Mouse (Mus musculus) embryonic facial prominence, embryonic 12.5 days (tissue): Measurements from ENCODE around the gene Srgap2. TPM values are rescaled to one million over a fixed set of nuclear protein-coding genes. Genes with fewer than 3 reads are reported as not detected.

Experiments
- ATAC-seq: fragments of 200-750 bp; cut with Nextera tagmentation; 2 replicates; pipeline ENCODE4 v1.8.0; 2017; ENCODE audit not compliant: insufficient number of reproducible peaks, insufficient read depth, low FRiP score, low TSS enrichment
- H3K27ac ChIP-seq: fragments of 300-500 bp; sonication (generic); 2 replicates; pipeline ENCODE4 v1.5.1; 2016; ENCODE audit warnings: mild to moderate bottlenecking
- H3K27me3 ChIP-seq: fragments of 300-500 bp; sonication (generic); 2 replicates; pipeline ENCODE4 v1.6.1; 2016; ENCODE audit warnings: mild to moderate bottlenecking, moderate library complexity
- H3K36me3 ChIP-seq: fragments of 300-500 bp; sonication (generic); 2 replicates; pipeline ENCODE4 v1.6.1; 2016; ENCODE audit warnings: mild to moderate bottlenecking
- H3K4me1 ChIP-seq: fragments of 300-500 bp; sonication (generic); 2 replicates; pipeline ENCODE4 v1.6.1; 2016
- H3K4me2 ChIP-seq: fragments of 300-500 bp; sonication (generic); replicated peaks from 2 replicates; pipeline ENCODE4 v1.6.1; 2016; ENCODE audit warnings: mild to moderate bottlenecking, moderate library complexity
- H3K4me3 ChIP-seq: fragments of 300-500 bp; sonication (generic); 2 replicates; pipeline ENCODE4 v1.5.1; 2016; ENCODE audit warnings: mild to moderate bottlenecking
- H3K9ac ChIP-seq: fragments of 300-500 bp; sonication (generic); 2 replicates; pipeline ENCODE4 v1.6.1; 2016; ENCODE audit warnings: mild to moderate bottlenecking, moderate library complexity
- H3K9me3 ChIP-seq: fragments of 300-500 bp; sonication (generic); 2 replicates; pipeline ENCODE4 v1.6.1; 2016; ENCODE audit warnings: mild to moderate bottlenecking, moderate library complexity
- WGBS: fragments of 180-500 bp; shearing (Covaris S2); methylation state at CpG from one replicate; pipeline ENCODE4 v1.1.7; 2016; 5-methylcytosine and 5-hydroxymethylcytosine counted together
- polyA plus RNA-seq: library from polyadenylated mRNA; unstranded; fragments of >200 nt; fragmentation: Nextera tagmentation; extraction: Ambion mirVana; gene quantifications from 2 replicates; pipeline ENCODE4 v1.2.1, GENCODE M21; 2016

Gene Srgap2
- polyA plus RNA-seq, 1 experiment from 2014 or later, result 18.3 TPM

DNA sequence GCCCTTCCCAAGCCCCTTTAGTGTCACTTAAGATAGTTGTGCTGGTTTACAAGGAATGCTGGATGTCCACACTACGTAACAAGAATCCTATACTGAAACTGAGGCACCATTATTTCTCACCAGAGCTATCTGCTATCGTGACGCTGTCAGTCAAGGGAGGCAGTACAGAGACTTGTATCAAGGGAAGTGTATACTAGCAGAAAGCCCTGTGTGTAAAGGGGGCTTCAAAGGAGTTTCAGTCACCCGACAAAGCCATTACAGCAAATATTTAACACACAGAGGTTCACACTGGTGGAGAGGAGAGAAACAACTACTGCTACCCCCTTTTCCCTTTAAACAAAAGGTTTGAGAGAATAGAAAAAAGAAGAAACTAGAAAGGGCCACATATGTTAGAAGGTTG lies 35.6 kb downstream of the Srgap2 start:
- 46% methylated on average over 4 of the region's 4 CpGs for WGBS
- Histone ChIP-seq H3K36me3 (no peaks in the 10 kb centered on the region), H3K9ac (no peak overlapping the region), H3K4me3 (no peak overlapping the region), H3K4me1 (peaks cover 13% of the 10 kb centered on the region; the same call in 1 of the 2 replicates), H3K27ac (no peak overlapping the region), H3K4me2 (no peak overlapping the region), H3K9me3 (no peaks in the 10 kb centered on the region), H3K27me3 (no peaks in the 10 kb centered on the region)
- no peak for ATAC-seq

DNA sequence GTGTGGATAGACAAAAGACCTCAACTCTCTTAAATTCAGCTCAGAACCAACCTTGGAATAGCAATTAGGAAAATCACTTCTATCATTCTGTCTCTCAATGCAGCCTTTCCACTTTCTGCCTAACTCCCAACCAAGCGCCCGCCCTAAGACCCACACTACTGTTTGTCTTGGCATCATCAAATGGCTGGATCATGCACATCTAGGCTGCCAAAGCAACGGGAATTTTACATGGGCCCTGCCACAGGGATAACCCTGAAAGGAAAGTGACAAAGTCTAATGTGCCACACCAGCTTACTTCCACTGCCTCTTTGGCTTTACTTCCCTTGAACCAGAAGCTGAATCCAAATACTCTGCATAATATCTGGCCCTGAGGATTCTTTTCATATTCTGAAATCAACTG lies 37.8 kb downstream of the Srgap2 start:
- Histone ChIP-seq H3K27me3 (no peaks in the 10 kb centered on the region), H3K4me1 (peaks cover 10% of the 10 kb centered on the region; the same call in 1 of the 2 replicates), H3K4me2 (no peak overlapping the region), H3K9me3 (no peaks in the 10 kb centered on the region), H3K4me3 (no peak overlapping the region), H3K36me3 (no peaks in the 10 kb centered on the region), H3K9ac (no peak overlapping the region), H3K27ac (no peak overlapping the region)
- 88% methylated on average over 3 of the region's 3 CpGs for WGBS
- ATAC-seq, result no peak

DNA sequence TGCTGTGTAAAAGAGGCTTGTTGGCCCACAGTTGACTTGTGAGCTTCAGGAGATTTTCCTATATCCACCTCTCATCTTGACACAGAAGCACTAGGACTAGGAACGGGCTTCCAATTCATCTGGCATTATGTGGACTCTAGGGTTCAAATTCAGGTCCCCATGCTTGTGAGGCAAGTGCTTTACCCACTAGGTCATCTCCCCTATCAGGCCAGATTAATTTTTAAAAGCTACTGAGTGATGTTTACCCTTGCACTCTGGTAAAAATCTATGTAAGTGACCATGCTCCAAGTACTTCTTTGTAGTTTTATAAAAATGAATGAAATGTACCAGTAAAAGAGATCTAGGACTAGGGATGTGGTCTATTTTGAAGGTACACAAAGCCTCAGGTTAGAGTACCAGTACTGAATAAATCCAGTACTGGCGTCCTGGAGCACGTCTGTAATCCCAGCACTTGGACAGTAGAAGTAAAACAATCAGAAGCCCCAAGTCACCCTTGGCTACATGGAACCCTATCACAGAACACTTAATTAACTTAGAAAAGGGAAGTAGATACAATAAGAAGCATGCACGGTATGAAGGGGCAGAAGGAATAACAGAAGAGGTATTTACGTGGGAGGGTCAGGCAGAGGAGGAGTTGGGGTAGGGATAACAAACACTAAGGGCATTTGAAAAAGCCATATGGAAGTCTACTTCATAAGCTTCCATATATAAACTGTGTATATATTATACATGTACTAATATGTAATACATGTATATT lies 40.9 kb downstream of the Srgap2 start:
- H3K9me3 ChIP-seq, result no peaks in the 10 kb centered on the region
- no peak overlapping the region for H3K9ac ChIP-seq
- H3K4me3 ChIP-seq, result no peak overlapping the region
- no peak overlapping the region for H3K27ac ChIP-seq
- H3K4me2 ChIP-seq, result no peak overlapping the region
- H3K36me3 ChIP-seq, result no peaks in the 10 kb centered on the region
- ATAC-seq, result no peak
- no peaks in the 10 kb centered on the region for H3K27me3 ChIP-seq
- H3K4me1 ChIP-seq, result peaks cover 4% of the 10 kb centered on the region; the same call in 1 of the 2 replicates
- WGBS, result 51% methylated on average over 5 of the region's 5 CpGs

DNA sequence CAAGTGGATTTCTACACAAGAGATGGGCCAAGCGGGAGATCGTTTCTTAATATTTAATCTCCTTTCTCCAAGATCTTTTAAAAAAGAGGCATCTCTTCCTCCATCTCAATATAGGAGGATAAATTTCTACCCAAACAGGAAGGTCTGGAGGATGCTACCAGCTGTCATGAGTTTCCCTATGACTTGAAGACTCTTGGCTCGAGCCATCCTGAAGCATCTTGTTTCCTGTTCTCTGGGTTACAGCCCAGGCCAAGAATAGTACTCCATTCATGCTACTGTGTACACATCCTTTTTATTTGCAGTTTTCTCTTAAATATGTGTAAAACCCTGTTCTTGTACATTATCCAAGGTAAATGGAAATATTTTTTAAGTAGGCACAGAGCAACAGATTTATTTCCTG lies 44.9 kb downstream of the Srgap2 start:
- no peaks in the 10 kb centered on the region for H3K27me3 ChIP-seq
- no peak for ATAC-seq
- H3K4me2 ChIP-seq, result no peak overlapping the region
- H3K9ac ChIP-seq, result no peak overlapping the region
- no peak overlapping the region for H3K27ac ChIP-seq
- peaks cover 2% of the 10 kb centered on the region; the same call in 1 of the 2 replicates for H3K4me1 ChIP-seq
- no peak overlapping the region for H3K4me3 ChIP-seq
- no peaks in the 10 kb centered on the region for H3K36me3 ChIP-seq
- WGBS, result 85% methylated on average over 3 of the region's 3 CpGs
- H3K9me3 ChIP-seq, result 0 out of 2 replicates have a peak, but pooled peaks cover 4% of the 10 kb centered on the region

DNA sequence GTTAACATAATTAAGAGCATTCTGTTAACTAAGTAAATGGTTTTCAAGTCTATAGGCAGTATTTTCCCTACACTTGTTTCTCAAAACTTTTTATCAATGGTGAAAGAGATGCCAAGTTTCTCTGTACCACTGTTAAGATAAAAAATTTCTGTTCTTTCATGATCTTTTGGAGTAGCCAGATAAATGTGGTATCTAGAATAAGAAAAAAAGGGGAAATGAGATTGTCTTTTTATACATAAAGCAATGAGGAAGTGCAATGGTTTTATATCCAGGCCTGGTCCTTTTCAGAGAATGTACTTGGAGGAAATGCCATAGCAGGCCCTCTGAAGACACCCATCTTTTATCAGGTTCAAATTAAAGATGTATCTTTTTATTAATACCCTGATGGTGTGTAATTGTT lies 45.8 kb downstream of the Srgap2 start:
- Histone ChIP-seq H3K36me3 (no peaks in the 10 kb centered on the region), H3K27me3 (no peaks in the 10 kb centered on the region), H3K9ac (no peak overlapping the region), H3K27ac (no peak overlapping the region), H3K4me1 (no peaks in the 10 kb centered on the region), H3K4me2 (no peak overlapping the region), H3K4me3 (no peak overlapping the region), H3K9me3 (0 out of 2 replicates have a peak, but pooled peaks cover 4% of the 10 kb centered on the region)
- no peak for ATAC-seq

DNA sequence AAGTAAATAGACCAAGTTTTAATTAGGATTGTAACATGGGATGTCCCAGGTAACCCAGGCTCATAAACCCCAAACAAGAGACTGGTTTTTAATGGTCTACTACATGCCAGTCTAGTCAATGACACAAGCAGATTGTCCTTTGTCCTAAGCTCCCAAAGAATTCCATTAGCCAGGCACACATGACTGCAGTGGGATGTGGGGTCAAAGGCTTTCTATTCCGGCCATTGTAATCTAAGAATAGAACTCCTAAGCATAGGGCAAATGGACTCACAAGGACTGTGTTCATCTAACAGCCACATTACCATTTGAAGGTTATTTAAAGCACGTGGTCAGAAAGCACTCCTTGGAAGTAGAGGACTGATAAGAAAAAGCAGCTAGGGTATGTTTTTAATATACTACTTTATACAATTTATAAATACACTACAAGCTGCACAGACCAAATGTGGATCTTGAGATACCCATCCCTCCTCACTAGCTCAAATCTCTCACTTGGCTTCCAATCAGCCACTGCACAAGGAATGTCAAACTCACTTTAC lies 48.3 kb downstream of the Srgap2 start:
- Histone ChIP-seq H3K9me3 (0 out of 2 replicates have a peak, but pooled peaks cover 4% of the 10 kb centered on the region), H3K36me3 (no peaks in the 10 kb centered on the region), H3K4me1 (no peaks in the 10 kb centered on the region), H3K4me3 (no peak overlapping the region), H3K27me3 (no peaks in the 10 kb centered on the region), H3K4me2 (no peak overlapping the region), H3K27ac (no peak overlapping the region), H3K9ac (no peak overlapping the region)
- WGBS, result 63% methylated on average over 2 of the region's 2 CpGs
- no peak for ATAC-seq

DNA sequence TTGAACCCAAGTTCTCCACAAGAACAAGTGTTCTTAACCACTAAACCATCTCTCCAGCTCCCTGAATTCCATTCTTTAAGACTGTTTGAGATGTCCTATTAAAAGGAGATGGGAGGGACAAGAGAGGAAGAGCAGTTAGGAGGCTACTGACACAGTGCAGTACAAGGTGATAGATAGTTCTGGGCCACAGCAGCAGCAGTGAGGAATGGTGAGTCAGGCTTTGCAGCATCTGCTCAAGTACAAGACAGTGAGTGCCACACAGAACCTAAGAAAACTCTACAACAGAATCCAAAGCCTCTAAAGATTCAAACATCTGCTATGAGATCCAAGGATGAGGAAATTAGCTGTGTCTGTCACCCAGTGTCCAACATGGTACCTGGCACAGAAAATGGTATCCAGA lies 51.8 kb downstream of the Srgap2 start:
- Histone ChIP-seq H3K9me3 (0 out of 2 replicates have a peak, but pooled peaks cover 4% of the 10 kb centered on the region), H3K36me3 (no peaks in the 10 kb centered on the region), H3K27me3 (no peaks in the 10 kb centered on the region), H3K9ac (no peak overlapping the region), H3K4me3 (no peak overlapping the region), H3K4me1 (no peaks in the 10 kb centered on the region), H3K4me2 (no peak overlapping the region), H3K27ac (no peak overlapping the region)
- no peak for ATAC-seq

DNA sequence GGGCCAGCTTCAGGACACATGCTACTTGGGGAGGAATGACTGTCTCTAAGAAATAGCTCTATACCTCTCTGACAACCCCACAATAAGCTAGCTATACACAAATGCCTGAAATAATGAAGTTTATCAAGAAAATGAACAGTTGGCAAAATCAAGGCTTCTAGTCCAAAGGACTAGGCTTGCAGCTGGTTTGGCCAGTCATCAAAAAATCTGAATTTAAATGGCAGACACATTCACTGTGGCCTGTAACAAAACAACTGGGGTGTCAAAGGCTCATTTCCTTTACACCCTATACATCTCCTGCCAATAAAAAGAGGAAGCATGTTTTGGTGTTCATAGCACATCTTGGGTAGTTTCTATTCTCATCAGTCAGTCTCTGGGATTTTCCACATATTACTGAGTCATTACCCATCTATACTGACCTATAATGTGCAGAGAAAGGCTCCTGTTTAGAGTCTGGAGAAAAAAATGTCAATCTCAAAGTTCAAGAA lies 53.5 kb downstream of the Srgap2 start:
- Histone ChIP-seq H3K27ac (no peak overlapping the region), H3K9me3 (no peaks in the 10 kb centered on the region), H3K27me3 (no peaks in the 10 kb centered on the region), H3K36me3 (no peaks in the 10 kb centered on the region), H3K4me3 (no peak overlapping the region), H3K4me1 (no peaks in the 10 kb centered on the region), H3K9ac (no peak overlapping the region), H3K4me2 (no peak overlapping the region)
- no peak for ATAC-seq

DNA sequence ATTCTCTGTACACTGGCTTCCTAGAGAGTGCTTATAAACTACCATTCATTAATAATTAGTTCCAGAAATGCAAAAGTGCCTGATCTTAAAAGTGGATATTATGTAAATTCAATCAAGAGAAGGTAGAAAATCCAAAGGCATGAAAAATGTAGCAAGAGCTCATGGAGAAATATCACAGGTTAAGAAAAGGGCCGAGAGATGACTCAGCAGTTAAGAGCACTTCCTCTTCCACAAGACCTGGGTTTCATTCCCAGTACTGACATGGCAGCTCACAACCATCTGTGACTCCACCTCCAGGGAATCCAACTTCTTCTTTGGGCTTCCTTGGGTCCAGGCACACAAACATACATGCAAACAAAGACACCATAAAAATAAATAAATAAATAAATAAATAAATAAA lies 56.6 kb downstream of the Srgap2 start:
- H3K4me3 ChIP-seq, result no peak overlapping the region
- H3K4me2 ChIP-seq, result no peak overlapping the region
- no peak for ATAC-seq
- no peak overlapping the region for H3K9ac ChIP-seq
- H3K27me3 ChIP-seq, result no peaks in the 10 kb centered on the region
- no peaks in the 10 kb centered on the region for H3K4me1 ChIP-seq
- no peak overlapping the region for H3K27ac ChIP-seq
- no peaks in the 10 kb centered on the region for H3K36me3 ChIP-seq
- 87% methylated on average over 1 of the region's 1 CpGs for WGBS
- no peaks in the 10 kb centered on the region for H3K9me3 ChIP-seq

DNA sequence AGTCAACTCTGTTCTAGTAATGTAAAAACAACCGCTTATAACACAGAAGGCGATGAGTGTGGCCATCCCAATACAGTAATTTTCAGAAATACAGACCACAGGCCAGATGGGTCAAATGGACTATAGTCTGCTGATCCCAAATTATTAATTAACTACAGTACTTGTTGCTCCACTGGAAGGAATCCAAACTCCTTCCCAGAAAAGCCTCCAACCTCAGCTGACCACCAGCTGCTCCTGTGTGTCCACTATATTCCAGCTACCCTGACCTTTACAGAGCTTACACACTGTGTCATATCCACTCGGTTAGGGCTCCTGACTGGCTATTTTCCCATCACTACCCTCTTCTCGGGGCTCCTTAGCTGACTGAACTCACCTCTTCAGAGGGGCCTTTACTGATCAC lies 61.3 kb downstream of the Srgap2 start:
- Histone ChIP-seq H3K36me3 (no peaks in the 10 kb centered on the region), H3K4me3 (no peak overlapping the region), H3K4me2 (no peak overlapping the region), H3K9ac (no peak overlapping the region), H3K9me3 (no peaks in the 10 kb centered on the region), H3K27me3 (no peaks in the 10 kb centered on the region), H3K4me1 (no peaks in the 10 kb centered on the region), H3K27ac (no peak overlapping the region)
- WGBS, result 90% methylated on average over 4 of the region's 4 CpGs
- ATAC-seq, result no peak

DNA sequence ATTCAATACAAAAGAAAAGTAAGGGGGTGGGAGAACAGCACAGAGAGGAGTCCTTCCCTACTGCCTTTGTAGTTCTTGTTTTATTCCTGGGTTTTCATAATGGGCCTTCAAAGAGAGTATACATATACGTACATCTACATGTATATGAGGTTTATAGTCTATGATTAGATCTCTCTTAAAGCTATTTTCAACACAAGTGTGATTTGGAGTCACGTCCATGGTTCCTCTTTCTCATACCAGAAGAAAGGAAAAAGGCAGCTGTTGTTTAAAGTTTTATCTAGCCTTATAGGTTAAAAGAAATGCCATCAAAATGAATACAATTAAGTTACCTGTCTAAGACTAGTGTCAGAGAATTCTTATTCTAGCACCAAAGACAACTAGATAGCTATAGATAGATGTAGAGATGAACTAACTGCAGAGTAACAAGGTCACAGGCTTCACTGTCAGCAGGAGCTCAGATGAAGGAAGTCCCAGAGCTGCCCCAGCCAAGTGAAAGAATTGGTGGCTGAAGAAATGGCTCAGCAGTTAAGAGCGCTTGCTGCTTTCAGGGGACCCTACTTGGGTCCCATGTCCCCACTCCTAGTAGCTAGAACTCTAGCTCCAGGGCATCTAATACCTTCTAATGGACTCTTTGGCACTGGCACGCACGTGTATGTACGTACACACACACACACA lies 63.1 kb downstream of the Srgap2 start:
- Histone ChIP-seq H3K4me3 (no peak overlapping the region), H3K9ac (no peak overlapping the region), H3K36me3 (no peaks in the 10 kb centered on the region), H3K9me3 (no peaks in the 10 kb centered on the region), H3K4me1 (no peaks in the 10 kb centered on the region), H3K4me2 (no peak overlapping the region), H3K27ac (no peak overlapping the region), H3K27me3 (no peaks in the 10 kb centered on the region)
- no peak for ATAC-seq
- 90% methylated on average over 6 of the region's 6 CpGs for WGBS

DNA sequence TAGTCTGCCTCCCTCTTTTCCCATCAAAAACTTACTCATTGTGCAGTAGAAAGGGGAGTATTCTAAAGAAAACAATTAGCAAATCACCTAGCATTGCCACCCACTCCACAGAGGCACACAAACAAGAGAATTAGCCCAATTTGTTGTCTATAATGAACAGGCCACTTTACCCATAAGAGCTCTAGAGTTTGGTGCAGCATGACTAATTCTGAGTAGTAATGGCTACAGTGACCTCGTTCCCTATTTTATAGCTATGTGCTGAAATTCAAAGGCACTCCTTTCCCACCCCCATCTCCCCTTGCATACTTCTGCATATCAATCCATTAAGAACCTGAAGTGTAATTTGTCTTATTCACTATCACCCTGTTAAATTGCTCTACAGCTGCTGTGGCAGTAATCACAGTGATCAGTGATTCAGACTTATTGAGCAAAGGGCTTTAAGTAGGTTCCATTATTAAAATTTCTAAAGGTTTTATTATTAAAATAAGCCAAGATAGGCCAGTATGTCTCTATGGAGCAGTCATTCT lies 64.5 kb downstream of the Srgap2 start:
- ATAC-seq, result no peak
- Histone ChIP-seq H3K9ac (no peak overlapping the region), H3K27ac (no peak overlapping the region), H3K4me1 (no peaks in the 10 kb centered on the region), H3K36me3 (no peaks in the 10 kb centered on the region), H3K27me3 (no peaks in the 10 kb centered on the region), H3K9me3 (no peaks in the 10 kb centered on the region), H3K4me3 (no peak overlapping the region), H3K4me2 (no peak overlapping the region)
- WGBS, result 86% methylated on average over 1 of the region's 1 CpGs
